Mouse (Mus musculus): ENCODE data around the gene Cxcr4. TPM values are rescaled to one million over a fixed set of nuclear protein-coding genes. Genes with fewer than 3 reads are reported as not detected.

Cxcr4 gene
- total and polyA plus RNA-seq, 3 experiments = 80.3 to 169 (median 102) TPM

DNA sequence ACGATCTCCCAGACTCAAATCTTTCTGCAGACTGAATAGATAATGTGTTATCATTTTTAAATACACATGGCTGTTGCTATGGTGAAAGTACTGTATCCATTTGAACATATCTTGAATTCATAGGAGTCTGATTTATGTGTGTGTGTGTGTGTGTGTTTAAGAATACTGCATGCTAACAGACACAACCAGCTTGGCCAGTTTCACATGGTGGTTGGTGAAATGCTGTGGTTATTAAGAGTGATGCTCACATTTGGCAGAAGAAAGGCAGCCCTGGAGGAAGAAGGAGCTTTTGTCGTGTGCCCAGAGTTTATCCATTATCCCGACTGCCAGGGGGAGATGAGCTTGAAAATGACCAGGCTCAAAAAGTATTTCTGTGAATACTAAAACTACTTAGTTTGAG lies 15.3 kb upstream of the Cxcr4 start:
- in situ Hi-C loops (cut with MboI; ENCODE audit: low pct_ligation_motif_present, low pct_unique_long_range_greater_than_20kb, low sequenced_read_pairs) = no loop called here
- Histone ChIP-seq H3K27ac (ENCODE audit: insufficient read depth, low read depth) (no peak overlapping the region), H3K27me3 (replicated peaks) (no peaks in the 10 kb centered on the region), H3K79me2 (replicated peaks; ENCODE audit: control insufficient read depth, extremely low read depth, insufficient read depth, poor library complexity, severe bottlenecking) (no peaks in the 10 kb centered on the region), H3K4me1 (ENCODE audit: control insufficient read depth in 1 of 2, insufficient read depth in 2 of 2) (peaks cover 41 to 56% of the 10 kb centered on the region in 2 experiments), H3K9me3 (replicated peaks; ENCODE audit: low read length) (no peaks in the 10 kb centered on the region), H3K4me2 (ENCODE audit: insufficient read depth, low read depth, poor library complexity, severe bottlenecking) (no peak overlapping the region), H3K36me3 (replicated peaks in 1 of 2; ENCODE audit: control insufficient read depth in 1 of 2, insufficient read depth in 1 of 2, low read length in 1 of 2) (no peaks in the 10 kb centered on the region), H3K4me3 (replicated peaks in 1 of 3; ENCODE audit: low read depth in 2 of 3, low read length in 2 of 3, poor library complexity in 1 of 3) (no peak overlapping the region), H3K9ac (ENCODE audit: insufficient read depth, low read depth) (no peak overlapping the region)
- TF ChIP-seq MEF2A (IDR thresholded peaks at IDR 0.05; ENCODE audit: borderline replicate concordance, low read depth, low read length) (no peak), IRF4 (IDR thresholded peaks at IDR 0.05; ENCODE audit: low read depth, low read length) (no peak), JUND (conservative IDR thresholded peaks at IDR 0.05; ENCODE audit: low read depth, low read length) (no peak), JUN (IDR thresholded peaks at IDR 0.05; ENCODE audit: insufficient read depth, low read depth, low read length) (no peak), GABPA (IDR thresholded peaks at IDR 0.05; ENCODE audit: insufficient replicate concordance, low read depth, low read length) (no peak), SIN3A (IDR thresholded peaks at IDR 0.05; ENCODE audit: low read length) (no peak), NRF1 (IDR thresholded peaks at IDR 0.05; ENCODE audit: low read depth, low read length) (no peak), USF1 (IDR thresholded peaks at IDR 0.05; ENCODE audit: low read depth, low read length) (no peak), USF2 (conservative IDR thresholded peaks at IDR 0.05; ENCODE audit: low read depth, low read length) (no peak), CHD2 (IDR thresholded peaks at IDR 0.05; ENCODE audit: low read length) (no peak), RCOR1 (conservative IDR thresholded peaks at IDR 0.05; ENCODE audit: low read depth, low read length) (no peak), MAX (IDR thresholded peaks at IDR 0.05; ENCODE audit: low read length) (no peak), POLR2AphosphoS2 (IDR thresholded peaks at IDR 0.05; ENCODE audit: low read depth, low read length) (no peak), MXI1 (IDR thresholded peaks at IDR 0.05; ENCODE audit: low read depth, low read length) (no peak), RAD21 (IDR thresholded peaks at IDR 0.05; ENCODE audit: low read depth, low read length) (no peak), TBP (conservative IDR thresholded peaks at IDR 0.05; ENCODE audit: low read depth, low read length) (no peak), KAT2A (IDR thresholded peaks at IDR 0.05; ENCODE audit: insufficient replicate concordance, low read length) (no peak), ELF1 (IDR thresholded peaks at IDR 0.05; ENCODE audit: low read depth, low read length) (no peak), HCFC1 (IDR thresholded peaks at IDR 0.05; ENCODE audit: low read depth, low read length) (no peak), TCF12 (IDR thresholded peaks at IDR 0.05; ENCODE audit: low read depth, low read length) (no peak)
- DNase-seq (ENCODE audit: extremely low read depth) = no peak
- dilution Hi-C loops (cut with MboI; ENCODE audit: extremely low pct_ligation_motif_present, extremely low pct_unique_long_range_greater_than_20kb, low sequenced_read_pairs) = no loop called here

DNA sequence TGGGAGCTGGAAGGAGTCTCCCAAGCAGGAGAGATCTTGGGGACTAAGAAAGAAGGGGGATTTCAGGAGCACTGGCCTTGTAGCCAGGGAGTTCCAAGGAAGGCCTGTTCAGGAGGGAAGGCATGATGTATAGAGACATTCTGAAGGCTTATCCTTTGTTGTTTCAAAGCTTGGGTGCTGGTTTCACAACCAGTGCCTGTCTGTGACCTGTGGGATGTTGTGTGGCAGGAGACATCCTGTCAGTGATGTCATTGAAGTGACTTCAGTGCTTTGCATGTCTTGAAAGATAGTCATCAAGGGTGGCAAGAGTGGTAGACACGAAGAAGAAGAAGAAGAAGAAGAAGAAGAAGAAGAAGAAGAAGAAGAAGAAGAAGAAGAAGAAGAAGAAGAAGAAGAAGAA lies 13.7 kb upstream of the Cxcr4 start:
- DNase-seq (ENCODE audit: extremely low read depth) = no peak
- dilution Hi-C loops (cut with MboI; ENCODE audit: extremely low pct_ligation_motif_present, extremely low pct_unique_long_range_greater_than_20kb, low sequenced_read_pairs) = no loop called here
- Histone ChIP-seq H3K4me2 (ENCODE audit: insufficient read depth, low read depth, poor library complexity, severe bottlenecking) (no peak overlapping the region), H3K4me3 (replicated peaks in 1 of 3; ENCODE audit: low read depth in 2 of 3, low read length in 2 of 3, poor library complexity in 1 of 3) (no peak overlapping the region), H3K36me3 (replicated peaks in 1 of 2; ENCODE audit: control insufficient read depth in 1 of 2, insufficient read depth in 1 of 2, low read length in 1 of 2) (no peaks in the 10 kb centered on the region), H3K79me2 (replicated peaks; ENCODE audit: control insufficient read depth, extremely low read depth, insufficient read depth, poor library complexity, severe bottlenecking) (no peaks in the 10 kb centered on the region), H3K4me1 (ENCODE audit: control insufficient read depth in 1 of 2, insufficient read depth in 2 of 2) (peaks cover 50 to 66% of the 10 kb centered on the region in 2 experiments), H3K27ac (ENCODE audit: insufficient read depth, low read depth) (no peak overlapping the region), H3K9me3 (replicated peaks; ENCODE audit: low read length) (no peaks in the 10 kb centered on the region), H3K27me3 (replicated peaks) (no peaks in the 10 kb centered on the region), H3K9ac (ENCODE audit: insufficient read depth, low read depth) (no peak overlapping the region)
- in situ Hi-C loops (cut with MboI; ENCODE audit: low pct_ligation_motif_present, low pct_unique_long_range_greater_than_20kb, low sequenced_read_pairs) = no loop called here
- TF ChIP-seq ETS1 (conservative IDR thresholded peaks at IDR 0.05; ENCODE audit: low read depth, low read length) (peak; percentile 61), RCOR1 (conservative IDR thresholded peaks at IDR 0.05; ENCODE audit: low read depth, low read length) (0 out of 2 replicates have a peak, but pooled peaks have one; percentile 32), CHD1 (IDR thresholded peaks at IDR 0.05; ENCODE audit: low read depth, low read length) (no peak), GABPA (IDR thresholded peaks at IDR 0.05; ENCODE audit: insufficient replicate concordance, low read depth, low read length) (no peak), EP300 (IDR thresholded peaks at IDR 0.05; ENCODE audit: low read length) (peak; percentile 48; the same call in 1 of the 2 replicates), E2F4 (IDR thresholded peaks at IDR 0.05; ENCODE audit: insufficient replicate concordance, low read depth, low read length) (no peak), MAZ (IDR thresholded peaks at IDR 0.05; ENCODE audit: low read depth, low read length) (no peak), NRF1 (IDR thresholded peaks at IDR 0.05; ENCODE audit: low read depth, low read length) (no peak), TBP (conservative IDR thresholded peaks at IDR 0.05; ENCODE audit: low read depth, low read length) (no peak), PAX5 (IDR thresholded peaks at IDR 0.05; ENCODE audit: low read length) (no peak), SMC3 (IDR thresholded peaks at IDR 0.05; ENCODE audit: low read depth, low read length) (no peak), ZMIZ1 (IDR thresholded peaks at IDR 0.05; ENCODE audit: low read depth, low read length) (no peak), MAX (IDR thresholded peaks at IDR 0.05; ENCODE audit: low read length) (no peak), MEF2A (IDR thresholded peaks at IDR 0.05; ENCODE audit: borderline replicate concordance, low read depth, low read length) (no peak), USF1 (IDR thresholded peaks at IDR 0.05; ENCODE audit: low read depth, low read length) (no peak), ZC3H11A (IDR thresholded peaks at IDR 0.05; ENCODE audit: low read depth, low read length) (no peak), CHD2 (IDR thresholded peaks at IDR 0.05; ENCODE audit: low read length) (no peak), NELFE (IDR thresholded peaks at IDR 0.05; ENCODE audit: low read depth, low read length) (no peak), KAT2A (IDR thresholded peaks at IDR 0.05; ENCODE audit: insufficient replicate concordance, low read length) (no peak), SIN3A (IDR thresholded peaks at IDR 0.05; ENCODE audit: low read length) (no peak), ZKSCAN1 (IDR thresholded peaks at IDR 0.05; ENCODE audit: borderline replicate concordance, low read depth, low read length) (no peak), JUN (IDR thresholded peaks at IDR 0.05; ENCODE audit: insufficient read depth, low read depth, low read length) (no peak), POLR2AphosphoS2 (IDR thresholded peaks at IDR 0.05; ENCODE audit: low read depth, low read length) (no peak)
